Mouse (Mus musculus): ENCODE measurements around the gene Tab1.

- TF ChIP-seq POLR2A (IDR thresholded peaks at IDR 0.05; ENCODE audit: extremely low read depth, insufficient read depth, low read length): no peak
- no peak for TF ChIP-seq CTCF (IDR thresholded peaks at IDR 0.05; ENCODE audit: extremely low read depth, insufficient read depth, low read length)
Observed at GRCm38 (mm10) chr15:80112499-80112898, 20.4 kb upstream of the Tab1 start.

All from cortical plate, adult 2 months (tissue).